Mouse (Mus musculus): ENCODE results near the gene Cacng5.

GRCm38 (mm10) chr11:107898698-107899097 is 16.2 kb downstream of the Cacng5 start:
- TF ChIP-seq CTCF (IDR thresholded peaks at IDR 0.05; ENCODE audit: low read depth) (no peak), EP300 (optimal IDR thresholded peaks at IDR 0.05) (no peak)

Measured in stomach, postnatal 0 days (tissue).